Mouse (Mus musculus): ENCODE data around the gene Nt5dc3. TPM values are rescaled to one million over a fixed set of nuclear protein-coding genes. Genes with fewer than 3 reads are reported as not detected.

The Nt5dc3 gene
- total and polyA plus RNA-seq, 3 experiments, result 7.1 to 14.3 (median 13.0) TPM

- no peak for ATAC-seq (ENCODE audit: extremely low read depth, insufficient number of reproducible peaks, low FRiP score, poor library complexity, severe bottlenecking)
- Histone ChIP-seq H3K9me3 (replicated peaks) (no peaks in the 10 kb centered on the region), H3K36me3 (replicated peaks) (no peaks in the 10 kb centered on the region), H3K4me3 (ENCODE audit: low read depth, low read length) (no peak within 1 kb of the TSS), H3K27me3 (ENCODE audit: insufficient read depth, low read length) (peaks cover 11% of the 10 kb centered on the region), H3K4me1 (ENCODE audit: insufficient read depth, low read depth, low read length) (peaks cover 5% of the 10 kb centered on the region; the same call in 1 of the 2 replicates)
- no peak for DNase-seq (ENCODE audit: low spot score)
- TF ChIP-seq GATA2 (IDR thresholded peaks at IDR 0.05; ENCODE audit: borderline replicate concordance, low read depth, low read length), result no peak
- no peak for TF ChIP-seq CTCF (IDR thresholded peaks at IDR 0.05; ENCODE audit: low read depth, low read length)
- no peak for TF ChIP-seq GATA1 (IDR thresholded peaks at IDR 0.05; ENCODE audit: borderline replicate concordance, low read length)
Observed at GRCm38 (mm10) chr10:86763672-86764071, 15.1 kb upstream of the Nt5dc3 start, which contains the start of gene Gm49358. Gene Gm49358, plus strand, starts transcription at chr10:86763972.

- TF ChIP-seq GATA2 (IDR thresholded peaks at IDR 0.05; ENCODE audit: borderline replicate concordance, low read depth, low read length) (no peak), GATA1 (IDR thresholded peaks at IDR 0.05; ENCODE audit: borderline replicate concordance, low read length) (no peak), TAL1 (conservative IDR thresholded peaks at IDR 0.05; ENCODE audit: low read depth, low read length) (no peak), CTCF (IDR thresholded peaks at IDR 0.05; ENCODE audit: low read depth, low read length) (no peak), POLR2AphosphoS5 (IDR thresholded peaks at IDR 0.05; ENCODE audit: insufficient replicate concordance, low read depth, low read length) (no peak)
- Histone ChIP-seq H3K27me3 (ENCODE audit: insufficient read depth, low read length) (peaks cover 11% of the 10 kb centered on the region), H3K4me3 (ENCODE audit: low read depth, low read length) (no peak overlapping the region), H3K9me3 (replicated peaks) (no peaks in the 10 kb centered on the region), H3K4me1 (ENCODE audit: insufficient read depth, low read depth, low read length) (peaks cover 5% of the 10 kb centered on the region; the same call in 1 of the 2 replicates), H3K36me3 (replicated peaks) (no peaks in the 10 kb centered on the region)
- DNase-seq (ENCODE audit: low spot score), result no peak
- no peak for ATAC-seq (ENCODE audit: extremely low read depth, insufficient number of reproducible peaks, low FRiP score, poor library complexity, severe bottlenecking)
Observed at GRCm38 (mm10) chr10:86765344-86765966, 13.3 kb upstream of the Nt5dc3 start.

- DNase-seq (ENCODE audit: low spot score) (no peak), ATAC-seq (ENCODE audit: extremely low read depth, insufficient number of reproducible peaks, low FRiP score, poor library complexity, severe bottlenecking) (no peak)
- TF ChIP-seq POLR2AphosphoS5 (IDR thresholded peaks at IDR 0.05; ENCODE audit: insufficient replicate concordance, low read depth, low read length) (no peak), TAL1 (conservative IDR thresholded peaks at IDR 0.05; ENCODE audit: low read depth, low read length) (no peak), GATA1 (IDR thresholded peaks at IDR 0.05; ENCODE audit: borderline replicate concordance, low read length) (no peak), CTCF (IDR thresholded peaks at IDR 0.05; ENCODE audit: low read depth, low read length) (no peak), GATA2 (IDR thresholded peaks at IDR 0.05; ENCODE audit: borderline replicate concordance, low read depth, low read length) (no peak)
- H3K36me3 ChIP-seq (replicated peaks), result no peaks in the 10 kb centered on the region
- H3K4me1 ChIP-seq (ENCODE audit: insufficient read depth, low read depth, low read length), result peaks cover 19% of the 10 kb centered on the region
- H3K27me3 ChIP-seq (ENCODE audit: insufficient read depth, low read length), result peaks cover 5% of the 10 kb centered on the region; the same call in 1 of the 2 replicates
- H3K9me3 ChIP-seq (replicated peaks), result no peaks in the 10 kb centered on the region
- no peak overlapping the region for H3K4me3 ChIP-seq (ENCODE audit: low read depth, low read length)
Observed at GRCm38 (mm10) chr10:86769216-86769615, 9.6 kb upstream of the Nt5dc3 start.

- H3K4me1 ChIP-seq (ENCODE audit: insufficient read depth, low read depth, low read length), result peaks cover 19% of the 10 kb centered on the region
- no peak overlapping the region for H3K4me3 ChIP-seq (ENCODE audit: low read depth, low read length)
- no peaks in the 10 kb centered on the region for H3K36me3 ChIP-seq (replicated peaks)
- H3K9me3 ChIP-seq (replicated peaks), result no peaks in the 10 kb centered on the region
- DNase-seq (ENCODE audit: low spot score) (no peak), ATAC-seq (ENCODE audit: extremely low read depth, insufficient number of reproducible peaks, low FRiP score, poor library complexity, severe bottlenecking) (no peak)
- TF ChIP-seq POLR2AphosphoS5 (IDR thresholded peaks at IDR 0.05; ENCODE audit: insufficient replicate concordance, low read depth, low read length), result no peak
- peaks cover 5% of the 10 kb centered on the region; the same call in 1 of the 2 replicates for H3K27me3 ChIP-seq (ENCODE audit: insufficient read depth, low read length)
Observed at GRCm38 (mm10) chr10:86769797-86770196, 9.0 kb upstream of the Nt5dc3 start.

GRCm38 (mm10) chr10:86771701-86772100, 7.1 kb upstream of the Nt5dc3 start:
- 0 out of 2 replicates have a peak, but pooled peaks cover 5% of the 10 kb centered on the region for H3K27me3 ChIP-seq (ENCODE audit: insufficient read depth, low read length)
- H3K4me1 ChIP-seq (ENCODE audit: insufficient read depth, low read depth, low read length), result peaks cover 25% of the 10 kb centered on the region
- no peak for TF ChIP-seq POLR2AphosphoS5 (IDR thresholded peaks at IDR 0.05; ENCODE audit: insufficient replicate concordance, low read depth, low read length)
- TF ChIP-seq GATA2 (IDR thresholded peaks at IDR 0.05; ENCODE audit: borderline replicate concordance, low read depth, low read length), result no peak
- no peak for TF ChIP-seq CTCF (IDR thresholded peaks at IDR 0.05; ENCODE audit: low read depth, low read length)
- no peak for TF ChIP-seq GATA1 (IDR thresholded peaks at IDR 0.05; ENCODE audit: borderline replicate concordance, low read length)
- no peak for TF ChIP-seq TAL1 (conservative IDR thresholded peaks at IDR 0.05; ENCODE audit: low read depth, low read length)
- H3K36me3 ChIP-seq (replicated peaks), result no peaks in the 10 kb centered on the region
- no peak for ATAC-seq (ENCODE audit: extremely low read depth, insufficient number of reproducible peaks, low FRiP score, poor library complexity, severe bottlenecking)
- DNase-seq (ENCODE audit: low spot score), result no peak
- H3K4me3 ChIP-seq (ENCODE audit: low read depth, low read length), result no peak overlapping the region
- no peaks in the 10 kb centered on the region for H3K9me3 ChIP-seq (replicated peaks)

GRCm38 (mm10) chr10:86772231-86772631, 6.6 kb upstream of the Nt5dc3 start:
- no peak for DNase-seq (ENCODE audit: low spot score)
- H3K4me1 ChIP-seq (ENCODE audit: insufficient read depth, low read depth, low read length), result peaks cover 25% of the 10 kb centered on the region
- peak; percentile 57 for ATAC-seq (ENCODE audit: extremely low read depth, insufficient number of reproducible peaks, low FRiP score, poor library complexity, severe bottlenecking)
- H3K36me3 ChIP-seq (replicated peaks), result no peaks in the 10 kb centered on the region
- H3K9me3 ChIP-seq (replicated peaks), result no peaks in the 10 kb centered on the region
- H3K27me3 ChIP-seq (ENCODE audit: insufficient read depth, low read length), result 0 out of 2 replicates have a peak, but pooled peaks cover 5% of the 10 kb centered on the region
- no peak overlapping the region for H3K4me3 ChIP-seq (ENCODE audit: low read depth, low read length)
- TF ChIP-seq TAL1 (conservative IDR thresholded peaks at IDR 0.05; ENCODE audit: low read depth, low read length) (no peak), POLR2AphosphoS5 (IDR thresholded peaks at IDR 0.05; ENCODE audit: insufficient replicate concordance, low read depth, low read length) (no peak), GATA1 (IDR thresholded peaks at IDR 0.05; ENCODE audit: borderline replicate concordance, low read length) (no peak)

All from G1E (cell line).